Mouse (Mus musculus): ENCODE measurements around the gene Mecom. TPM values are rescaled to one million over a fixed set of nuclear protein-coding genes. Genes with fewer than 3 reads are reported as not detected.

Gene Mecom
- polyA plus RNA-seq, 1 experiment from 2014 or later = 13.7 TPM

DNA sequence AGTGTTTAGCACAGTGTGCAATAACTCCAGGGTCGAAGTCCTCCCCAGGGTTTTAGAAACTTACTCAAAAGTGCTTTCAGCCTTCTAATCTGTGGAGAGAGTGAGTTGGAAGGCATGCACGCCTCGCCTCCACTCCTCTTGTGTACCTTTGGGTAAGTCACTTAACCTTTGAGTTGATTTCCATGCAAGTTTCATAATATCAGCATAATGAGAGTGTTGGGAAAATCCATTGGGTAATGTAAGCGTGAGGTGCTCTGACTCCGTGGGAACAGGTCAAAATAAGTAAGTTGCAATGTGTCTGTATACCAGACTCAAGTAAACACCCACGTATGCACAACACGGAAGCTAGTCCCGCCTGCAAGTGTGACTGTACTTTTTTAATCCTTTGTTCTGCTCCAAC, 528.4 kb downstream of the Mecom start:
- ATAC-seq (ENCODE audit: low FRiP score) = no peak
- Histone ChIP-seq H3K4me3 (replicated peaks; ENCODE audit: low read length) (no peak overlapping the region), H3K9ac (no peak overlapping the region), H3K9me3 (ENCODE audit: control insufficient read depth, low read length) (no peaks in the 10 kb centered on the region), H3K4me2 (replicated peaks) (no peak overlapping the region), H3K27ac (no peak overlapping the region), H3K36me3 (replicated peaks; ENCODE audit: control insufficient read depth, insufficient read depth) (no peaks in the 10 kb centered on the region), H3K4me1 (replicated peaks; ENCODE audit: control insufficient read depth, insufficient read depth, low read length) (no peaks in the 10 kb centered on the region), H3K27me3 (ENCODE audit: control insufficient read depth, insufficient read depth, low read length) (no peaks in the 10 kb centered on the region)
- 83% methylated on average over 8 of the region's 8 CpGs for WGBS
- no peak for DNase-seq (ENCODE audit: low spot score)

DNA sequence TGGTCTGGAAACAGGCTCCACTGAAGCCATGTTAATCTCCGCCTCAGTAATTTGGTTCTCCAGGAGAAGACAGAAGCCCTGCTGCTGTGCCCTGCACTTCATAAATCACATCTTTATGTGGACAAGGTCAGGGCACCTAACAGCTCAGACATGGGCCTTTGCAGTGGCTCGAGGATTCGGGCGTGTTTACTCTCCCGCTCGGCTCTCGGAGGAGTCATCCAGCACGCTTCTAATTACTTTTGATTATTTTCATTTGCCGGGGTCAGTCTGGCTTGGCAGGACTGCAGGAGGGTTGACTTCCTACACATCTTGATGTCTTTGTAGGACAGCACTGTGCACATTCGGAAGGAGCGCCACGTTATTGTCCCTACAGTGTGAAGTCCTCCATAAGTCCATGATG, 529.6 kb downstream of the Mecom start:
- no peak overlapping the region for H3K9ac ChIP-seq
- 41% methylated on average over 12 of the region's 12 CpGs for WGBS
- H3K4me2 ChIP-seq (replicated peaks) = no peak overlapping the region
- no peaks in the 10 kb centered on the region for H3K9me3 ChIP-seq (ENCODE audit: control insufficient read depth, low read length)
- H3K36me3 ChIP-seq (replicated peaks; ENCODE audit: control insufficient read depth, insufficient read depth) = no peaks in the 10 kb centered on the region
- H3K4me1 ChIP-seq (replicated peaks; ENCODE audit: control insufficient read depth, insufficient read depth, low read length) = no peaks in the 10 kb centered on the region
- no peak overlapping the region for H3K27ac ChIP-seq
- no peaks in the 10 kb centered on the region for H3K27me3 ChIP-seq (ENCODE audit: control insufficient read depth, insufficient read depth, low read length)
- ATAC-seq (ENCODE audit: low FRiP score) (no peak), DNase-seq (ENCODE audit: low spot score) (no peak)
- H3K4me3 ChIP-seq (replicated peaks; ENCODE audit: low read length) = no peak overlapping the region

DNA sequence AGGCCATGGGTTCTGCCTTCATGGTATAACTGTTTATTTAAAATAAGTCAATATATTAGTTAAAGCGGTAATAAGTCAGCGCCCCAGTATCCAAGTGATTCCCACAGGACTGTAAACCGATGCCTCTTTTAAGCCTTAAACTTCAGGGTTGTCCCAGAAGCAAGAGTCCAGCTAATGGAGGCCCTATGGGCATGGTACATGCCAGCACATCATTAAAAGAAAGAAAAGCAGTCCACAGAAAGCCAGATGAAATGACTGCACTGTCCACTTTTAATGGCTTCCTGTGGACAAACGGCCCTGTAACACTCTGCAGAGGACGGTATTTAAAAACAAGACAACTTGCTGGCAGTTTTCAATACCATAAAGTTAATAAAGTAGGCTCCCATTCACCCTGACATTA, 531.0 kb downstream of the Mecom start:
- ATAC-seq (ENCODE audit: low FRiP score) (no peak), DNase-seq (ENCODE audit: low spot score) (no peak)
- Histone ChIP-seq H3K4me3 (replicated peaks; ENCODE audit: low read length) (no peak overlapping the region), H3K9me3 (ENCODE audit: control insufficient read depth, low read length) (no peaks in the 10 kb centered on the region), H3K27ac (no peak overlapping the region), H3K9ac (no peak overlapping the region), H3K4me2 (replicated peaks) (no peak overlapping the region), H3K27me3 (ENCODE audit: control insufficient read depth, insufficient read depth, low read length) (peaks cover 11% of the 10 kb centered on the region; the same call in 1 of the 2 replicates), H3K36me3 (replicated peaks; ENCODE audit: control insufficient read depth, insufficient read depth) (no peaks in the 10 kb centered on the region), H3K4me1 (replicated peaks; ENCODE audit: control insufficient read depth, insufficient read depth, low read length) (peaks cover 10% of the 10 kb centered on the region)
- WGBS = 84% methylated on average over 5 of the region's 5 CpGs

DNA sequence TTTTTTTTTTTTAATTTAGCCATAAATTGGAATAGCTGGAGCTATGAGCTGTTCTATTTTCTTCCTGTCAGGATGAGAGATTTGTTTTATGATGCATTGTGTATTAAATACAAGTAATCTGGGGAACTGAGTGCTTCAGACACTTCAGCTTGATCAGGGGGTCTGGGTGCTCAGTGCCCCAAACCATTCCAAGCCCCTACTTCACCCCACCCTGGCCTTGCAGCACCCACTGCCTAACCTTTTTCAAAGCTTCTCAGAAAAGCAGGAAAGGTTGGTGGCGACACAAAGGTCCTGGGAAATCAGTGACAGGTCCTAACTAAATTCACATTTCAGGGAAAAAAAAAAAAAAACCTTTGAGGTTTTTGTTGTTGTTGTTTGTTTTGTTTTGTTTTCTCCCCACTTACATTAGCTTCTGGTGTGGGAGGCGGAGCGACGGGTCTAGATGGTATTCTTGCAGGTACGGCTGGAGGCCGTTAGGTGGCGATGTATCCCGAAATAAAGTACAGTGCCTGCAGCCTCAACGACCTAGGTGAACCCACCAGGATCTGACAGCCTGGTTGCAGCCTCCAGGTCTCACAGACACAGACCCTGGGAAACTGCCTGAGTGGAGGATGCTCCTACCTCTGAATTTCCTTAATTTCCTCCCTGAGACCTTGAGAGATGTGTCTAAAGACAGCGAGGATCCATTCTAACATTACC, 532.7 kb downstream of the Mecom start:
- no peak overlapping the region for H3K4me3 ChIP-seq (replicated peaks; ENCODE audit: low read length)
- H3K9ac ChIP-seq = no peak overlapping the region
- peaks cover 25% of the 10 kb centered on the region for H3K27me3 ChIP-seq (ENCODE audit: control insufficient read depth, insufficient read depth, low read length)
- H3K36me3 ChIP-seq (replicated peaks; ENCODE audit: control insufficient read depth, insufficient read depth) = no peaks in the 10 kb centered on the region
- no peak overlapping the region for H3K27ac ChIP-seq
- peaks cover 12% of the 10 kb centered on the region for H3K4me1 ChIP-seq (replicated peaks; ENCODE audit: control insufficient read depth, insufficient read depth, low read length)
- WGBS = 9% methylated on average over 10 of the region's 10 CpGs
- no peaks in the 10 kb centered on the region for H3K9me3 ChIP-seq (ENCODE audit: control insufficient read depth, low read length)
- ATAC-seq (ENCODE audit: low FRiP score) (peak; percentile 81), DNase-seq (ENCODE audit: low spot score) (peak; percentile 80)
- no peak overlapping the region for H3K4me2 ChIP-seq (replicated peaks)

DNA sequence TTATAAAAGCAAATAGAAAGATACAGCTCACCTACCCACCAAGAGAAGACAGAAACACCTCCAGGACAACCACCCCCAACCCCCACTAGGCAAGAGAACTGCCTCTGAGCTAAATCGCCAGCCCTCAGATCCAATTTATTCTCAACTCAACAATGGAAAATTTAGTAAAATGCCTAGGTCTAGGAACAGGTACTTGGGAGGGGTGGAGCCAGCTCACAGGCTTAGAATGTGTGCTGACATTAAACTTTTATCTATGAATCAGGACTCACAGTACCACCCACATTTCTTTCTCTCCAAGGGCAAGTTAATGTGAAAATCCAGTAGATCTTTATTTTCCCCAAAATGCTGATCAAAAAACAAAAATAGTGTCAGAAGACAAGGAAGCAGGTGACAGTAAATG, 533.5 kb downstream of the Mecom start:
- DNase-seq (ENCODE audit: low spot score) (no peak), ATAC-seq (ENCODE audit: low FRiP score) (no peak)
- H3K4me1 ChIP-seq (replicated peaks; ENCODE audit: control insufficient read depth, insufficient read depth, low read length) = peaks cover 12% of the 10 kb centered on the region
- H3K4me3 ChIP-seq (replicated peaks; ENCODE audit: low read length) = no peak overlapping the region
- WGBS = 55% methylated on average over 1 of the region's 1 CpGs
- H3K4me2 ChIP-seq (replicated peaks) = no peak overlapping the region
- H3K27ac ChIP-seq = no peak overlapping the region
- H3K9me3 ChIP-seq (ENCODE audit: control insufficient read depth, low read length) = no peaks in the 10 kb centered on the region
- H3K36me3 ChIP-seq (replicated peaks; ENCODE audit: control insufficient read depth, insufficient read depth) = no peaks in the 10 kb centered on the region
- H3K9ac ChIP-seq = no peak overlapping the region
- H3K27me3 ChIP-seq (ENCODE audit: control insufficient read depth, insufficient read depth, low read length) = peaks cover 25% of the 10 kb centered on the region

DNA sequence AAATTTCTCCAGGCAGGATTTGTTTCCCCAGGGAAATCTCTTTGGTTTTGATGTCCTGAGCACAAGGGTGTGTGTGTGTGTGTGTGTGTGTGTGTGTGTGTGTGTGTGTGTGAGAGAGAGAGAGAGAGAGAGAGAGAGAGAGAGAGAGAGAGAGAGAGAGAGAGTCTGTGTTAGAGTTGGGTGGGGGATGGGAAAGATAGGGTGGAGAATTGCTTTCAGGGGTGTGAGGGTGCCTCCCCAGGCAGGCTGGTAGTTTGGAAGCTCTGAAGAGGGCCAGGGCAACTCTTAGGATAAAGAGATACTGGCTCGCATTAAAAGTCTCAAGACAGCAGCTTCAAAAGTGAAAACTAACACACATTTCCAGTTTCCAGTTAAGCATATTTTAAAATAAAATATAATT, 534.4 kb downstream of the Mecom start:
- H3K9ac ChIP-seq = peak overlapping the region; percentile 56; the same call in 1 of the 2 replicates
- WGBS = 14% methylated on average over 1 of the region's 1 CpGs
- no peaks in the 10 kb centered on the region for H3K36me3 ChIP-seq (replicated peaks; ENCODE audit: control insufficient read depth, insufficient read depth)
- H3K27ac ChIP-seq = 0 out of 2 replicates have a peak overlapping the region, but pooled peaks have one; percentile 55
- H3K27me3 ChIP-seq (ENCODE audit: control insufficient read depth, insufficient read depth, low read length) = peaks cover 25% of the 10 kb centered on the region
- peak overlapping the region; percentile 74 for H3K4me2 ChIP-seq (replicated peaks)
- DNase-seq (ENCODE audit: low spot score) = no peak
- no peaks in the 10 kb centered on the region for H3K9me3 ChIP-seq (ENCODE audit: control insufficient read depth, low read length)
- peaks cover 12% of the 10 kb centered on the region for H3K4me1 ChIP-seq (replicated peaks; ENCODE audit: control insufficient read depth, insufficient read depth, low read length)
- H3K4me3 ChIP-seq (replicated peaks; ENCODE audit: low read length) = peak overlapping the region; percentile 41
- no peak for ATAC-seq (ENCODE audit: low FRiP score)

DNA sequence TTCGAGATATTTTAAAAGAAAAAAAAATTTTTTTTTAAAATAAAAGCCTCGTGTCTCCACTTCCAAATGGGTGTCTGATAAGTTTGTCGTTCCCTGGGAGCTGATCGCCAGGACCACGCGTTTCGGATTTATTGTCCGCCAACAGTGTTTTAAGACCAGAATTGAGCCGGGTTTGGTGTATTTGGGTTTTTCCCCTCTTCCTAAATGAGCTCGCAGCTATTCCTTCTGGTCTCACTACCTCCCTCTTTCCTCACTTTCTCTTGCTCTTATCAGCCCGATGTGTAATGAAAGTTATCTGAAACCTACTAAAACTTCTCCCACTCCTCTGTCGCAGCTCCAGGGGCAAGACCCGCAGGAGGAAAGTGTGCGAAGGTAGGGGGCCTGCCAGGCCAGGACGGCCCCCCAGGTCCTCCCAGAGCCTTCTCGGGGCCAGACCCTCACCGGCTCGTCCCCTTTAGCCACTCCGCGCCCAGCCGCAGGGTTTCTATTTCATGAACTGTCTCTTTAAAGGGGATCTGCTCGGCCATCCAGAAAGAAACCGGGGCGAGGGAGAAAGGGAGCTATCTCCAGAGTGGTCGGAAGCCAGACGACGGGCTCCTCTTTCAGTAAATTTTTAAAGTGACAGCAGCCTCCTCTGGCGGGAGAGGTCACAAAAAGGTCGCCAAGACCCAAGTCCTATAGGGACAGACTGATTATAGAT, 535.0 kb downstream of the Mecom start:
- DNase-seq (ENCODE audit: low spot score) (peak; percentile 56), ATAC-seq (ENCODE audit: low FRiP score) (peak; percentile 56; the same call in 1 of the 2 replicates)
- Histone ChIP-seq H3K36me3 (replicated peaks; ENCODE audit: control insufficient read depth, insufficient read depth) (no peaks in the 10 kb centered on the region), H3K9me3 (ENCODE audit: control insufficient read depth, low read length) (no peaks in the 10 kb centered on the region), H3K27ac (peak overlapping the region; percentile 55), H3K4me1 (replicated peaks; ENCODE audit: control insufficient read depth, insufficient read depth, low read length) (peaks cover 12% of the 10 kb centered on the region), H3K4me2 (replicated peaks) (peak overlapping the region; percentile 74), H3K27me3 (ENCODE audit: control insufficient read depth, insufficient read depth, low read length) (peaks cover 25% of the 10 kb centered on the region), H3K4me3 (replicated peaks; ENCODE audit: low read length) (peak overlapping the region; percentile 41), H3K9ac (peak overlapping the region; percentile 56)
- WGBS = under 1% methylated on average over 29 of the region's 29 CpGs

DNA sequence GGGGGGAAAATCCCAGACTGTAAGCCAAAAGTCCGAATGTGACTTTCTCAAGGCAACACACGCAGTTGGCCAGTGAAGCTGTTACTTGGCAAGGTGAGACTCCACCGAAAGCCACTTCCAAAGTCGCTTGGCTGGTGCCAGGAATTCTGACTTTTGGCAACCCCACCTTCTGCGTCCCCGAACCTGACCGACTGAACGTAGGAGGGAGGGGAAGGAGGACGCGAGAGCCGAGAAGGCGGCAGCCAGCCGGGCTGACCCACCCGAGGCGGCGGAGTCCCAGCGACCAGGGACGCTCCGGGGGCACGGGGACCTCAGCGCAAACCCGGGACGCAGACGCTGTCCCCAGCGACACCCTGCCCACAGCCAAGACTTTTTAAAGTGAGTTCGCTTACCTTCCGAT, 535.7 kb downstream of the Mecom start:
- DNase-seq (ENCODE audit: low spot score) (peak; percentile 45), ATAC-seq (ENCODE audit: low FRiP score) (no peak)
- no peaks in the 10 kb centered on the region for H3K9me3 ChIP-seq (ENCODE audit: control insufficient read depth, low read length)
- WGBS = under 1% methylated on average over 27 of the region's 27 CpGs
- no peaks in the 10 kb centered on the region for H3K36me3 ChIP-seq (replicated peaks; ENCODE audit: control insufficient read depth, insufficient read depth)
- H3K4me3 ChIP-seq (replicated peaks; ENCODE audit: low read length) = peak overlapping the region; percentile 41
- peak overlapping the region; percentile 74 for H3K4me2 ChIP-seq (replicated peaks)
- peak overlapping the region; percentile 56 for H3K9ac ChIP-seq
- H3K27me3 ChIP-seq (ENCODE audit: control insufficient read depth, insufficient read depth, low read length) = peaks cover 25% of the 10 kb centered on the region
- peaks cover 12% of the 10 kb centered on the region for H3K4me1 ChIP-seq (replicated peaks; ENCODE audit: control insufficient read depth, insufficient read depth, low read length)
- peak overlapping the region; percentile 55; the same call in 1 of the 2 replicates for H3K27ac ChIP-seq

DNA sequence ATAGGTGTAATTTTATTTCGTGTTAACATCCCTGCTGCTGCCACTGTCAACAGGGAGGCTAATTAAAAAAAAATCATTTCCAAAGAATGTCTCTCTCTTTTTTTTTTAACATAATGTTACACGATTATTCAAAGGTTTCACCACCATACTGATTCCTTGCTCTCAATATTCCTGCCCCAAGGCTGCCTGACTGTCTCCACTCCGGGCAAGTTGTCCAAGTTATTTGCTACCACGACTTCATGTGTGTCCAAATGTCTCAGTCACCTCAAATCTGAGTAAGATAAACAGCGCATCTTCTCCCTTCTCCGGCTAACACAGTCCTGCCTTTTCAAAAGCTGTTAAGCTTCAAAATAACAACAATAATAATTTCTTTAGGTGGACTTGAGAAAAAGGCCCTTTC, 536.1 kb downstream of the Mecom start:
- peak overlapping the region; percentile 55; the same call in 1 of the 2 replicates for H3K27ac ChIP-seq
- H3K9ac ChIP-seq = peak overlapping the region; percentile 56
- no peaks in the 10 kb centered on the region for H3K36me3 ChIP-seq (replicated peaks; ENCODE audit: control insufficient read depth, insufficient read depth)
- H3K4me2 ChIP-seq (replicated peaks) = peak overlapping the region; percentile 74
- WGBS = 6% methylated on average over 6 of the region's 6 CpGs
- ATAC-seq (ENCODE audit: low FRiP score) = no peak
- H3K27me3 ChIP-seq (ENCODE audit: control insufficient read depth, insufficient read depth, low read length) = peaks cover 25% of the 10 kb centered on the region
- no peaks in the 10 kb centered on the region for H3K9me3 ChIP-seq (ENCODE audit: control insufficient read depth, low read length)
- no peak for DNase-seq (ENCODE audit: low spot score)
- H3K4me1 ChIP-seq (replicated peaks; ENCODE audit: control insufficient read depth, insufficient read depth, low read length) = peaks cover 12% of the 10 kb centered on the region
- peak overlapping the region; percentile 41 for H3K4me3 ChIP-seq (replicated peaks; ENCODE audit: low read length)

Data from hindbrain, embryonic 14.5 days (tissue).